Mouse (Mus musculus) adrenal gland, adult 8-10 months (tissue): ENCODE results near the gene Sdsl. TPM values are rescaled to one million over a fixed set of nuclear protein-coding genes. Genes with fewer than 3 reads are reported as not detected.

Experiments
- DNase-seq: peaks from one replicate; pipeline ENCODE4 v3.0.0; 2022
- total RNA-seq, 4 experiments: library from RNA; stranded (reverse); gene quantifications; 2 replicates each; pipeline ENCODE4 v1.2.4; 2022

Sdsl gene
- total RNA-seq, 4 experiments from 2014 or later, result 96.5 to 107 (median 105) TPM

- no peak for DNase-seq
Measured at GRCm38 (mm10) chr5:120427451-120427938, 45.1 kb downstream of the Sdsl start.

DNA sequence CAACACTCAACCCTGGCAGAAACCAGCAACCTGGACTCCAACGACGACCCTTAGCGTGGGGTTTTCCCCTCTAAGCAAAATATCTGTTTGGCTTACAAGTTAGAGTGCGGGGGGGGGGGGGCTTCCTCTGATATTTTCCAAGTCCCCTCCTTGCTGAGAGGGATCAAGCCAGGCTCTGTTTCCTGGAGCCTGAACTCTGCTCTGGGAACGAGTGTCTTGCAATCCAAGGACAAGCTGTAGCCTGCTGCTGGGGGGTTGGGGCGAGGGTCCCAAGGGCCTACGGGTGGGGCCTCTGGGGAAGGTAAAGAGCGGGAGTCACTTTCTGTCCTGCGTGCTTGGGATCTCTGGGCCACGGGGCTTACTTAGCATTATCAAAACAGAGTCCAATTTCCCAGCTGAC is 46.0 kb downstream of the Sdsl start:
- no peak for DNase-seq

DNA sequence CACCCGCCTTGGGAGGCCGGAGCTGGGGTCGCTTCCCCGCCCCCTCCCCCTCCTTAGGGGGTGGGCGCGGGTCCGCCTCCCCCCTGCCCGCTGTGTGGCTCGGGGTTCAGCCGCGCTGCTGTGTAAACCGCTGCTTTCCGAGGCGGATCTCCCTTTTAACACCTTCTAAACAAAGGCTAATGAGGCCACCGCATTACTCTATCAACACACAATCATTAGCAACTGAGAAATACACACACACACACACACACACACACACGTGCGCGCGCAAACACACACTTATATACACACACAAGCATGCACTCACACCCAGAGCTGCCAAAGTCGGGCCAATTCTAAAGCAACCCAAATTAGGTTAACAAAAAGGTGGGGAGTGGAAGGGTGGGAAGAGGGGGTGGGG is 46.9 kb downstream of the Sdsl start:
- DNase-seq, result no peak

DNA sequence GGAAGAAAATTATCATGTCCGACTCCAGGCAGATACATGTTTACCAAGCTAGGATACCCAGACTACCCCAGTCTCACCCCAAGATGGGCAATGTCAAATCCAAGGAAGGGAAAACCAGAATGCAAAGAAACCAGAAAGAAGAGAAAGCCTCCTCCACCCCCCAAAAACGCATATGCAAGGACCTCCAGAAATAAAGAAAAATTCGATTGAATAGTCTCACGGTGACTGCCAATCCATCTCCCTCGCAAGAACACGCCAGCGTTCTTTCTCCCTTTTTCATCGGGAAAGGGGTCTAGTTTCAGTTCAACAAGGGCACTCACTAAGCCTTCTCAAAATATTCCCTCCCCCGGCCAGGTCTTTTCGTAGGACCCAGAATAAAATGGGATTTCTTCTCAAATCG is 48.0 kb downstream of the Sdsl start:
- no peak for DNase-seq

DNA sequence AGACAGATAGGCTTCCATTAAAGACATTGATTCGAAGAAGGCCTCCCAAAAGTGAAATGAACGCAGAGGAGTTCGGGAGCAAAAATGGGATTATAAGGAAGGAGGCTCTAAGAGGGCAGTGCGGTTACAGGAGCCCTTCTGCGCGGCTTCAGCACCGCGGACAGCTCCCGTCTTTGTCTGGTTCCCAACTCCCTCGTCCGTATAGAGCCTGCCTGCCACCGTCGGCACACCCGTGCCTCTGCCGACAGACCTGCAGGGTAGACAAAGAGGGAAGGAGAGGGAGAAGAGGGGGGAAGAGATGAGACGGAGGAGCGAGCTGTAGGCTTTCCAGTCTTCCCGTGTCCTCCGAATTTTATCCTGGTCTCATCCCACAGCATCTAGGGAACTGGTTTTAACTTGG is 48.6 kb downstream of the Sdsl start:
- peak; percentile 32 for DNase-seq

DNA sequence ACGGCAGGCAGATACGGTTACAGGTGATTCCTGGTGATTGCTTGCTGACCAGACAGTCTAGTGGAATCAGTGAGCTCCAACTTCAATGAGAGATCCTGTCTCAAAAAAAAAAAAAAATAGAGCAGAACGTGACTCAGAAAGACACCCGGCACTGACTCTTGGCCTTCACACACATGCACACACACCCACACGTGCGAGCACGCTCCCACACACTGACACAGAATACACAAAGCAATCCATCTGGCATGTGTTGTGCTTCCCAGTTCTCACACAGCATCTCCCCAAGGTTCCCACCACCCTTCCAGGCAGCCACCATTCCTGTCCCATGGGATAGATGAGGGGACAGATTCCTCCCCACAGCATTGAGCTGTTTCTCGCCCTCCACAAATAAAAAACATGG is 52.5 kb downstream of the Sdsl start:
- DNase-seq, result no peak

DNA sequence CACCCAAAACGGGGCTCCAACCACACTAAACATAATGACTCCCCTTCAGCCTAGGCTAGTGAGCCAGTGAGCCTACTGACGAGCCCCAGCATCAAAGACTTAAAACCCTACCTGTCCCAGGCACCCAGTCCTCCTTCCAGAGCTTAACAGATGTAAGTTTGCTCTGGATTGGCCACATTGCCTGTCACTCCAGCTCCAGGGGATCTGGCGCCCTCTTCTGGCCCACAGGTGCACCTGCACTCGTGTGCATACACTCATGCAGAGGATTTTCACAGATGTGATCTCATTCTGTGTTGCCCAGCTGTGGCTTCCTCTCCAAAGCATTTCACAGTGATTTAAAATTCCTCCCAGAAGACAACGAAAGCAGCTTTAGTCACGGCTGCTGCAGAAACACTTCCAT is 59.2 kb downstream of the Sdsl start:
- DNase-seq, result no peak

- no peak for DNase-seq
Measured at GRCm38 (mm10) chr5:120409385-120410378, 62.9 kb downstream of the Sdsl start.

GRCm38 (mm10) chr5:120408933-120409332 is 63.7 kb downstream of the Sdsl start:
- DNase-seq, result no peak

Other genes with a start within 250 kb of the Sdsl start
- not detected for gene Lhx5, start 41.1 kb downstream of the Sdsl start, total RNA-seq
- gene Sds, start 3.7 kb upstream of the Sdsl start, total RNA-seq, result under 1 TPM in 1 of 4 experiments, not detected in 3; 0.35 TPM
- 100 to 1,000 TPM in 2 of 4 experiments, 10 to 100 TPM in 2; 97.4 to 106 (median 100) TPM for gene Plbd2, start 30.8 kb upstream of the Sdsl start, total RNA-seq
- gene Slc8b1, start 38.4 kb upstream of the Sdsl start, total RNA-seq, result 10 to 100 TPM; 29.5 to 36.7 (median 34.1) TPM
- 10 to 100 TPM; 33.9 to 44.5 (median 40.0) TPM for gene Tpcn1, start 115.9 kb upstream of the Sdsl start, total RNA-seq
- gene Iqcd, start 116.2 kb upstream of the Sdsl start, total RNA-seq, result 1 to 10 TPM in 2 of 4 experiments, under 1 TPM in 2; 0.42 to 1.8 (median 1.1) TPM
- 10 to 100 TPM; 17.0 to 30.2 (median 22.3) TPM for gene Rita1, start 139.8 kb upstream of the Sdsl start, total RNA-seq
- 10 to 100 TPM; 44.1 to 57.3 (median 56.5) TPM for gene Ddx54, start 139.9 kb upstream of the Sdsl start, total RNA-seq
- gene Cfap73, start 161.4 kb upstream of the Sdsl start, total RNA-seq, result under 1 TPM in 3 of 4 experiments, not detected in 1; 0.32 to 0.63 (median 0.46) TPM
- 10 to 100 TPM in 3 of 4 experiments, 1 to 10 TPM in 1; 7.0 to 15.2 (median 12.2) TPM for gene Rasal1, start 176.0 kb upstream of the Sdsl start, total RNA-seq
- gene Dtx1, start 239.1 kb upstream of the Sdsl start, total RNA-seq, result 10 to 100 TPM; 16.6 to 17.8 (median 17.3) TPM